Mouse (Mus musculus) lung, postnatal 0 days (tissue): ENCODE data around the gene Nipbl.

Source experiments
- CTCF ChIP-seq: IDR thresholded peaks from 2 replicates; pipeline ENCODE4 v1.5.1; 2016; ENCODE audit warnings: antibody characterized with exemption, mild to moderate bottlenecking
- EP300 ChIP-seq: IDR thresholded peaks from 2 replicates; pipeline ENCODE4 v1.6.1; 2016; ENCODE audit warnings: antibody characterized with exemption, mild to moderate bottlenecking, control low read depth

GRCm38 (mm10) chr15:8268231-8268630, 176.0 kb downstream of the Nipbl start:
- TF ChIP-seq CTCF (no peak), EP300 (no peak)
